20 mouse cellular contexts compared by ENCODE assay signal in genomic region chr6:129471386-129471785, GRCm38 (mm10). TPM values are rescaled to one million over a fixed set of nuclear protein-coding genes. Genes with fewer than 3 reads are reported as not detected.
"Had no signal": no experiment of that assay in that cellular context is flagged by ENCODE, and none has a peak within 500 bp of the region (broad histone marks: within the 10 kb centered on the region; RNA-seq: fewer than 3 reads in every experiment).

No protein-coding gene starts in this region.

- H3K4me1 ChIP-seq: limb, embryonic 15.5 days; liver, embryonic 15.5 days; midbrain, embryonic 12.5 days had no signal

- H3K9me3 ChIP-seq: limb, embryonic 15.5 days; liver, embryonic 15.5 days; megakaryocyte, embryonic 14.5 days; midbrain, embryonic 12.5 days had no signal

- DNase-seq: kidney, adult 8-10 months; kidney, postnatal 36 days; right cerebral cortex, adult 18-20 months; right cerebral cortex, postnatal 25 days; thymus, postnatal 4 days had no signal

- H3K9ac ChIP-seq: limb, embryonic 15.5 days; liver, embryonic 15.5 days; midbrain, embryonic 12.5 days had no signal

- ATAC-seq: intestine, postnatal 0 days; midbrain, embryonic 16.5 days had no signal

- H3K4me2 ChIP-seq: limb, embryonic 15.5 days; liver, embryonic 15.5 days; midbrain, embryonic 12.5 days had no signal

- H3K4me3 ChIP-seq: limb, embryonic 15.5 days; liver, embryonic 15.5 days; midbrain, embryonic 12.5 days had no signal

- H3K36me3 ChIP-seq: limb, embryonic 15.5 days; liver, embryonic 15.5 days; midbrain, embryonic 12.5 days had no signal

- H3K27me3 ChIP-seq: limb, embryonic 15.5 days; liver, embryonic 15.5 days; megakaryocyte, embryonic 14.5 days; midbrain, embryonic 12.5 days had no signal

- H3K27ac ChIP-seq: kidney, postnatal 0 days; limb, embryonic 15.5 days; liver, embryonic 15.5 days; midbrain, embryonic 12.5 days had no signal

RNA-seq across cellular contexts. Expression of gene Olr1, which starts 35.6 kb away (rescaled TPM):
- total RNA-seq: layer of hippocampus, adult 18-20 months; layer of hippocampus, postnatal 14 days; left cerebral cortex, adult 18-20 months; left cerebral cortex, postnatal 10 days had no signal
- polyA plus RNA-seq: kidney, postnatal 0 days; limb, embryonic 11.5 days; limb, embryonic 15.5 days; midbrain, embryonic 16.5 days; neural tube, embryonic 14.5 days; small intestine, adult 2 months had no signal

RNA-seq across cellular contexts. Expression of gene Tmem52b, which starts 41.0 kb away (rescaled TPM):
- total RNA-seq: layer of hippocampus, adult 18-20 months; layer of hippocampus, postnatal 14 days; left cerebral cortex, adult 18-20 months; left cerebral cortex, postnatal 10 days had no signal
- polyA plus RNA-seq: limb, embryonic 11.5 days; midbrain, embryonic 12.5 days; midbrain, embryonic 16.5 days; neural tube, embryonic 14.5 days; small intestine, adult 2 months; stomach, embryonic 16.5 days had no signal
